Mouse (Mus musculus): ENCODE measurements around the gene Mup15.
"Not testable (repeated sequence)": the region's sequence is repeated elsewhere in the genome, so short reads cannot be mapped to it uniquely, and the experiment has no call there.

Mup15 gene

DNA sequence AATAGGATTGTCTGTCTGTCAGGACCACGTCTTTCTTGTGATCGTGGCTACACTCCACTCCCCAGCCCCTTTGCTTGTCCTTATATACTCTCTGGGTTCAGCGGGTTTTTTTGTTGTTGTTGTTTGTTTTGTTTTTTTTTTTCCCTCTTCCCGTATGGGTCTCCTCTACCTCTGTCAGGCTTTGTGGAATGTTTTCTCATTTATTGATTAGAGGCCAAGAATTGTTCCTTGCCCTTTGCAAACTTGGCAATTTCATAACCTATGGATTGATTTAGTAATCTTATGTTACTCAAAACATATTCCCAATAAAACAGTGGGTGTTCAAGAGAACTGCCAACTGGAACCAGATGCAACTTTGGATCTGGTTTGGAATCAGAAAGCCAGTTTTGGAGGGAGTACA lies at the start of gene Mup15:
Gene Mup15 (minus strand): TSS at position 101 of the 400 bp plus-strand sequence.
- not testable (repeated sequence) for DNase-seq (ENCODE audit: low read depth in 2 of 2, low spot score in 2 of 2)
